Mouse (Mus musculus) hindbrain, embryonic 12.5 days (tissue): ENCODE measurements around the gene Myo5c. TPM values are rescaled to one million over a fixed set of nuclear protein-coding genes. Genes with fewer than 3 reads are reported as not detected.

Experiments used
- ATAC-seq: fragments of 200-750 bp; cut with Nextera tagmentation; 2 replicates; pipeline ENCODE4 v1.8.0; 2017; ENCODE audit warnings: moderate TSS enrichment; ENCODE audit not compliant: low FRiP score
- H3K27ac ChIP-seq: fragments of 300-500 bp; sonication (generic); 2 replicates; pipeline ENCODE4 v1.5.1; 2016; ENCODE audit warnings: mild to moderate bottlenecking
- H3K27me3 ChIP-seq: fragments of 300-500 bp; sonication (generic); 2 replicates; pipeline ENCODE4 v1.6.1; 2016; ENCODE audit warnings: mild to moderate bottlenecking
- H3K36me3 ChIP-seq: fragments of 300-500 bp; sonication (generic); 2 replicates; pipeline ENCODE4 v1.6.1; 2016; ENCODE audit warnings: mild to moderate bottlenecking
- H3K4me1 ChIP-seq: fragments of 300-500 bp; sonication (generic); 2 replicates; pipeline ENCODE4 v1.6.1; 2016
- H3K4me2 ChIP-seq: fragments of 300-500 bp; sonication (generic); replicated peaks from 2 replicates; pipeline ENCODE4 v1.6.1; 2016; ENCODE audit warnings: mild to moderate bottlenecking
- H3K4me3 ChIP-seq: fragments of 300-500 bp; sonication (generic); 2 replicates; pipeline ENCODE4 v1.5.1; 2016; ENCODE audit warnings: mild to moderate bottlenecking
- H3K9ac ChIP-seq: fragments of 300-500 bp; sonication (generic); 2 replicates; pipeline ENCODE4 v1.6.1; 2016; ENCODE audit warnings: mild to moderate bottlenecking, moderate library complexity
- H3K9me3 ChIP-seq: fragments of 300-500 bp; sonication (generic); replicated peaks from 2 replicates; pipeline ENCODE4 v1.6.1; 2016; ENCODE audit warnings: mild to moderate bottlenecking
- WGBS: fragments of 180-500 bp; shearing (Covaris S2); methylation state at CpG from one replicate; pipeline ENCODE4 v1.1.7; 2016; 5-methylcytosine and 5-hydroxymethylcytosine counted together
- polyA plus RNA-seq: library from polyadenylated mRNA; unstranded; fragments of >200 nt; fragmentation: Nextera tagmentation; extraction: Ambion mirVana; gene quantifications from 2 replicates; pipeline ENCODE4 v1.2.1, GENCODE M21; 2016

The Myo5c gene
- polyA plus RNA-seq, 1 experiment from 2014 or later = 1.8 TPM

DNA sequence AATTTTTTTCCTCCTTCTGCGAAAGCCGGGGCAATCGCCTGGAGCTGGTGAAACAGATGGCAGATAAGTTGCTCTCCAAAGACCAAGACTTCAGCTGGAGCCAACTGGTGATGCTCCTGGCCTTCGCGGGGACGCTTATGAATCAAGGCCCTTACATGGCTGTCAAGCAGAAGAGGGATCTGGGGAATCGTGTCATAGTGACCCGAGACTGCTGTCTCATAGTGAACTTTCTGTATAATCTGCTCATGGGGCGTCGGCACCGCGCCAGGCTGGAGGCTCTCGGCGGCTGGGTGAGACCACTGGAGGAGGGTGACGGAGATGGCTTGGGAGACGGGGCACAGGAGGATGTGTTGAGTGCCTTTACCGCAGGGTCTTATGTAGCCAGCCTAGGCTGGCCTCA lies 116.2 kb downstream of the Myo5c start:
- Histone ChIP-seq H3K9ac (no peak overlapping the region), H3K4me3 (no peak overlapping the region), H3K27ac (no peak overlapping the region), H3K36me3 (peaks cover 23% of the 10 kb centered on the region; the same call in 1 of the 2 replicates), H3K4me2 (no peak overlapping the region), H3K4me1 (no peaks in the 10 kb centered on the region), H3K27me3 (no peaks in the 10 kb centered on the region), H3K9me3 (no peaks in the 10 kb centered on the region)
- ATAC-seq = no peak
- WGBS = 96% methylated on average over 17 of the region's 17 CpGs

GRCm38 (mm10) chr9:75348641-75349040 lies 116.8 kb downstream of the Myo5c start:
- WGBS = 62% methylated on average over 3 of the region's 3 CpGs
- no peak overlapping the region for H3K4me2 ChIP-seq
- H3K4me3 ChIP-seq = no peak overlapping the region
- no peak overlapping the region for H3K27ac ChIP-seq
- peaks cover 19% of the 10 kb centered on the region; the same call in 1 of the 2 replicates for H3K36me3 ChIP-seq
- H3K4me1 ChIP-seq = no peaks in the 10 kb centered on the region
- H3K9ac ChIP-seq = no peak overlapping the region
- ATAC-seq = no peak
- H3K9me3 ChIP-seq = no peaks in the 10 kb centered on the region
- H3K27me3 ChIP-seq = no peaks in the 10 kb centered on the region

- 79% methylated on average over 8 of the region's 8 CpGs for WGBS
- Histone ChIP-seq H3K36me3 (no peaks in the 10 kb centered on the region), H3K27ac (no peak overlapping the region), H3K4me2 (no peak overlapping the region), H3K9ac (no peak overlapping the region), H3K4me3 (no peak overlapping the region), H3K27me3 (no peaks in the 10 kb centered on the region), H3K9me3 (no peaks in the 10 kb centered on the region), H3K4me1 (no peaks in the 10 kb centered on the region)
- no peak for ATAC-seq
Measured at GRCm38 (mm10) chr9:75353094-75353493, 121.3 kb downstream of the Myo5c start.

Other genes starting within 250 kb of the Myo5c start
- gene Arpp19, start 194.4 kb upstream of the Myo5c start, polyA plus RNA-seq = 280 and 291 TPM in 2 replicates
- 40.9 and 44.5 TPM in 2 replicates for gene Myo5a, start 161.0 kb upstream of the Myo5c start, polyA plus RNA-seq
- 33.4 and 35.3 TPM in 2 replicates for gene Gnb5, start 74.3 kb downstream of the Myo5c start, polyA plus RNA-seq
- not detected in 2 replicates for gene Bcl2l10, start 115.7 kb downstream of the Myo5c start, polyA plus RNA-seq
- 176 and 183 TPM in 2 replicates for gene Mapk6, start 178.0 kb downstream of the Myo5c start, polyA plus RNA-seq
- gene Leo1, start 209.5 kb downstream of the Myo5c start, polyA plus RNA-seq = 50.5 and 51.7 TPM in 2 replicates